Mouse (Mus musculus): Measurements from ENCODE around the gene Pate2. TPM values are rescaled to one million over a fixed set of nuclear protein-coding genes. Genes with fewer than 3 reads are reported as not detected.
"Not testable (repeated sequence)": the region's sequence is repeated elsewhere in the genome, so short reads cannot be mapped to it uniquely, and the experiment has no call there.

The Pate2 gene
- total RNA-seq, 1 experiment from 2014 or later = not detected

DNA sequence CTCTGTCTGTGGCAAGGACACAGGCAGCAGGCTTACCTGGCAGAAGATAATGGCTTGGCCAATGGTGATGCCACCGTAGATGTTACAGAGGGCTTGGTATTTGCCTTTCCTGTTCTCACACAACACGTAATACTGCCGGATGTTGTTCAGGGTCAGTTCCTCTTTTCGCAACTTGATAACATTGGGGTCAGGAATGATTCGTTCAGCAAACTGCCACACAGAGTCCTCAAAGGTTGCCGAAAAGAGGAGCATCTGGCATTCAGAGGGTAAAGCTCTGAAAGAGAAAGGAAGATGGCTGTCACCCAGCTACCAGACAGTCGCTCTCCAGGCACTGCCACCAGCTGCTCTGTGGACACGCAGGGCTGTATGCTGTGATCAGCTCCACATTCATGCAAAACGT is 23.3 kb upstream of the Pate2 start:
- peak; percentile 94 for ATAC-seq (ENCODE audit: extremely low read depth, insufficient number of reproducible peaks, low FRiP score, poor library complexity, severe bottlenecking)

DNA sequence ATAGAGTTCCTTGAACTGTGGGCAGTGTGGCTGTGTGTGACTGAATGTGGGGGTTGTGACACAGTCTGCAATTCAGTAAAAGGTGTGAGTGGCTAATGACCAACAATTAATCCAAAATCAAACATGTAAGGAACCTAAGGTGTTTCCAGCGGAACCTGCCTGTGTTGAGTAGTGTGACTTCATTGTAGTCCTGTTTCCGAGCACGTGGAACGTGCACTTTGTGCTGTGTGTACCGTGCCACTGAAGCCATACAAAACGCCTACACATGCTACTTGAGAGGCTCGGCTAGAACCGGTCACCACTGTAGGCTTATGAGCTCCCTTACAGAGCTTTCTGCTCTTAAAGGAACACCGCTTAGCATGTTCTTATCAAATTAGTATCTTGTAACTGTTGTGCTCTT is 21.6 kb upstream of the Pate2 start:
- no peak for ATAC-seq (ENCODE audit: extremely low read depth, insufficient number of reproducible peaks, low FRiP score, poor library complexity, severe bottlenecking)

DNA sequence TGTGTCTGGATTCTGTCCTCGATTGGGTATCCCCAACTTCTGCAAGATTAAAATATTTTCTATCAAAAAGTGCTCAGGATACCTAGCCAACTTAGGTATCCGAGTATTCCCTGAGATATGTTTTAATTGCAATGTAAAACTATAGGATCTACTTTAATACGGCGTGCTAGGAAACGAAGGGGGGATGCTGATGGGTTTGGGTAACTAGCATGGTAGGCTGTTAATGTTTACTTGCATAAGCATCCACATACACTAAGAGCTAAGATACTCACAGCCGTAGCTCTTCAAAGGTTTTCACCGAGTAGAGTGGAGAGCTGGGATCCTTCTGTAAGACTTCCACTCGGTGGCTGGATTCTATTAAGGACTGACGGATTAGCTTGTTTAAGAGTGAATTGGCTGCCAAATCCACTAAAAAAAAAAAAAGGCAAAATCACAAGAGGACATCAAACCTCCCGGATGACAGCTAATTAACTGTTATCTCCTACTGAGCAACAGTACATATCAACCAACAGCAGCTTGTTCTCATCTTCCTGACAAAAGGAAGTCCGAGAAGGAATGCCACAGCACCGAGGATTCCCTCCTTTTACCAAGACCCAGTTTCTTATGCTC is 13.5 kb upstream of the Pate2 start:
- no peak for ATAC-seq (ENCODE audit: extremely low read depth, insufficient number of reproducible peaks, low FRiP score, poor library complexity, severe bottlenecking)

DNA sequence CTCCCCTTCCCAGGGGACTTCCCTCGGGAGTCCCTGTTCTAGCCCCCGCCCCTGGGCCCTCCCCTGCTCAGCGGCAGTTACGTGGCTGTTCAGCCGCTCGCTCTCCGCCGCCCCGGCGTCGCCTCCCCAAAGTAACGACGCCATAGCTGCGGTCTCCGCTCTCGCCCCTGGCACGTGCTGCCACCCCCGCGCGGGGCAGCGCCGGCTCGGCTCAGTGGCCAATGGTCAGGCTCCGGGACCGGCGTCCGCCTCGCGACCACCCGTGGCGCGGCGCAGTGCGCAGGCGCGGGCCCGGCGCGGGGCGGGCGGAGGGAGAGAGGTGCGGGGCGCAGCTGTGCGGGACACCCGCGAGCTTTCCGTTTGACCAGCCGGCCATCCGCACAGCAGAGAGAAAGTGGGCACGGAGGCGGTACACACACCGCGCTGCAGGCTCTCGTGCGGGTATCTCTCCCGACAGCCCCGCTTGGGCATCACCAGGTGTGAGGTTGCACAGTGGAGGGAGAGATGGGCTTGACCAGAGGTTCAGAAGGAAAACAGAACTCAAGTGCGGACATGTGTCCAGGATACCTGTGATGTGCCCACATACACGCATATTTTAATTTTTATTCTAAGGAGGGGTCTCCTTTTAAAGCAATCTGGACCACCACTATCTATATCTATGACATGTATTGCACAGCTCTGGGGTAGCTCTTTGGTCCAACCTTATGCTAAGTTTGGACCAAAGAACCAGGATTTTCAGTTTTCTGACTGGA is 11.7 kb upstream of the Pate2 start, which contains the start of the genes Ddx25 and Pus3:
Gene Ddx25 (minus strand): TSS at position 272 of the 752 bp plus-strand sequence.
Gene Pus3 (plus strand): TSS at position 339 of the 752 bp plus-strand sequence.
- ATAC-seq (ENCODE audit: extremely low read depth, insufficient number of reproducible peaks, low FRiP score, poor library complexity, severe bottlenecking) = no peak

DNA sequence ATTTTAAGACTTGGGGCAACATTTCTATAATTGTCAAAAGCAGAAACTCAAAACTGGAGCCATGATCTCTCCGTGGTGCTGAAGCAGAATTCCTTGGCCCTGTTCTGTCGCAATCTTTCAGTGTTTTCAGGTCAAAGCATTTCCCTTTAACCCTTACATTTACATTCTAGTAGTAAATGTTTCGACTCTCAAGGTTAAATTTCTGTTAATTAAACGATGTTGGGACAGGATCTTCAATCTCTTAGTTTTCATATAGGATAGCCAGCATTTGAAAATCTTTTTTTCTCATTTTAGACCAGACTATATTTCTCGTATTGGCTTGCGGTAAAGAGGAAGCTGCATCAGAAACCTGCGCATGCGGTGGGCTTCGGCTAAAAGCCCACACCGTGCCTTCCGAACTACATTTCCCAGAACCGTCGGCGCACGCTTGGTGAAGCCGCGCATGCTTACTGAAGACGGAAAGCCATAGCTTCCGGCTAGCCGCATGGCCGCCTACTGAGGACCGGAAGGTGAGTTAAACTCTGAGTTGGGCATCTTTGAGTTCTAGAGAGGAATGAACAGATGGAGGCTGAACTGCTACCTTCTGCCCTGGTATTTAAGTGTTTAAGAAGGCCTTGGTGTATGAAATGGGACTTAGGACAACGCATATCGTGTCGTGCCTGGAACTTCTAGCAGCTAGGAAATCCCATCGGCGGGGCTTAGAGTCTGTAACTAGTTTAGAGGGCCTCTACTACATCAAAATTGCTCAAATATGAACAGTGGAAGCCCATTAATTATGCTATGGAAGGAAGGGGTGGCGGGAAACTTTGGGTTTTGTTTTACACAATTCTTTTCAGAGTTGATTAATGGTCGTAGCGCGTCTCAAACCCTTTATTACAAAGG is 10.8 kb upstream of the Pate2 start:
- ATAC-seq (ENCODE audit: extremely low read depth, insufficient number of reproducible peaks, low FRiP score, poor library complexity, severe bottlenecking) = peak; percentile 96

DNA sequence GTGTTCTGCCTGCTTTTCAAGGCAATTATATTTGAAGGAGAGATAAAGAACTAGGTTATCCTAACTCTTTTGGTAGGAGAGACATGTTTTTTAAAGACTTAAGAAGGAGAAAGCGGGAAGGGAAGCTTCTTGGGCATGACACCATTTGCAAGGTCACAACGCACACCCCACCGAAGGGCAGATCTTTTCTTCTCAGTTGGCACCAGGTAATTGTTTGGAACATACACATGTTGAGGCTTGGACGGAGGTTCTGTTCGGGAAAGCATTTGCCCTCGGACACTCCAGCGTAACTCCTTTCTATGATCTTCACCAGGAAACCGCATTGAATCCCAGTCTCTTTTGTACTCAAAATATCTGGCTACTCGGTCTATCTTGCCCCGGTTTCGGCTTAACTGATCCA is 9.0 kb upstream of the Pate2 start:
- ATAC-seq (ENCODE audit: extremely low read depth, insufficient number of reproducible peaks, low FRiP score, poor library complexity, severe bottlenecking) = no peak

DNA sequence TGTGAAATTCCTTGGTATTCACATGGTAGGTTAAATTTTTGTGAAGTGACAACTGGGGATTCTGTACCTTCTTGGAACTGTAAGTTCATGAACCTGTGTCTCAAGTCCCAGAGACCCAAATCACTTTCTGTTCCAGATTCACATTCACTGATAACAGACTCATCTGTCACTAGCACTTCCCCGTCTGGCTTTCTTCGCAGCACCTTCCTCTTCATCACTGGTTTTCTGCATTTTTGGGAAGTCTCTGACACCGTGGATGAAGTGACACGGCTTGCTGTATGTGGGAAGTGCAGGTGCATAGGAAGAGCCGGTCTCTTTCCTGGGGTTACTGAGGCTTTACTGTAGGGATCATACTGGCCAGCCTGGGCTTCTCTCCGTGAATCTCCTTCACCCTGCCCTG is 8.5 kb upstream of the Pate2 start:
- no peak for ATAC-seq (ENCODE audit: extremely low read depth, insufficient number of reproducible peaks, low FRiP score, poor library complexity, severe bottlenecking)

DNA sequence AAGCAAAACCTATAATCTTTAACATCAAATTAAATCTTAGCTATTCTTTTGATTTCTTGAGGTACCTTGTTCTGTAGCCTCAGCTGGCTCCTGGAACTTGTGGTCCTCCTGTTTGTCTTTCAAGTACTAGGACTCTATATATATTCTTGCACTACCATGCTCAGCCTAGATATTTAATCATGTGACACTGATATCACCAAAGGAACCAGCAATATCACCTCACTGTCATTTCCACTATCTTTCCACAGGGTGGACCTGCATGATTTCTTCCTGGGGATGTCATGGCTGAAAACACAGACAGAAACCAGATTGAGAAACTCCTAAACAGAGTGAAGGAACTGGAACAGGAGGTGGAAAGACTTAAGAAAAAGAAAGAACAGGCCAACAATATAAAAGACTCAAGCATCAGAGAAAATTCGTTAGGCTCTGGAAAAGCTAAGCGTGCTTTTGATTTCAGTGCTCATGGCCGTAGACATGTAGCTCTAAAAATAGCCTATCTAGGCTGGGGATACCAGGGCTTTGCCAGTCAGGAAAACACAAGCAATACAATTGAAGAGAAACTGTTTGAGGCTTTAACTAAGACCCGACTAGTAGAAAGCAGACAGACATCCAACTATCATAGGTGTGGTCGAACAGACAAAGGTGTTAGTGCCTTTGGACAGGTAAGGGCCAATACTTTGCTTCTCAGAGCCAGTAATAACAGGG is 5.4 kb upstream of the Pate2 start:
- ATAC-seq (ENCODE audit: extremely low read depth, insufficient number of reproducible peaks, low FRiP score, poor library complexity, severe bottlenecking) = no peak

DNA sequence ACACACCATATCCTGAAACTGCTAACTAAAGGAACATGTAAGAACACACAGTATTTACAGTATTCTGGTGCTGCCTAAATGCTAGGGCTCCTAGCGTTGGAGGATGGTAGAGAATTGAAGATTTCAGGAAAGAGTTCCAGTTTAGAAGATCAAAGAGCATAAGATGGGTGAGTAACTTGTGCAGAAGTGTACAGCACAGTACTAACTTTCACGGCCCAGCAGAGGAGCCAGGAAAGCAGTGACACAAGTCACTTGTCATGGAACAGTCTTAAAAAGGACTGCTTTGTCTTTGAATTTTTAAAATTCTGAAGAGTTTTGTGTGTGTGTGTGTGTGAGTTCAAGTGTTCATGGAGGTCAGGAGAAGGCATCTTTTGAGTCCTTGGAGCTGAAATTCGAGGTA is 2.1 kb upstream of the Pate2 start:
- no peak for ATAC-seq (ENCODE audit: extremely low read depth, insufficient number of reproducible peaks, low FRiP score, poor library complexity, severe bottlenecking)

DNA sequence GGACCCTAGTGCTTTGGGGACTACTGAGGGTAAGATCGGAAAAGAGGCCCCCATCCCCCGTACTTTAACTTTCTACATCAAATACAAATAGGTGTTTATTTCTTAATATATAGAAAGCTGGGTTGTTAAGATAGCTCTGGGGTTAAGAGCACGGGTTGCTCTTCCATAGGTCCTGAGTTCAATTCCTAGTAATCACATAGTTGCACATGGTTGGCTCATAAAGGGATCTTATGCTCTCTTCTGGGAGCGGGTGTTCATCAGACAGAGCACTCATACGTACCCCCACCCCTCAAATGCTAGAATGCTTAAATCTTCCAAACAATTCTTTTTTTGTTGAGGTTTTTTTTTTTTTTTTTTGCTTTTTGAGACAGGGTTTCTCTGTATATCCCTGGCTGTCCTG is 579 bp downstream of the Pate2 start:
- ATAC-seq (ENCODE audit: extremely low read depth, insufficient number of reproducible peaks, low FRiP score, poor library complexity, severe bottlenecking) = no peak

DNA sequence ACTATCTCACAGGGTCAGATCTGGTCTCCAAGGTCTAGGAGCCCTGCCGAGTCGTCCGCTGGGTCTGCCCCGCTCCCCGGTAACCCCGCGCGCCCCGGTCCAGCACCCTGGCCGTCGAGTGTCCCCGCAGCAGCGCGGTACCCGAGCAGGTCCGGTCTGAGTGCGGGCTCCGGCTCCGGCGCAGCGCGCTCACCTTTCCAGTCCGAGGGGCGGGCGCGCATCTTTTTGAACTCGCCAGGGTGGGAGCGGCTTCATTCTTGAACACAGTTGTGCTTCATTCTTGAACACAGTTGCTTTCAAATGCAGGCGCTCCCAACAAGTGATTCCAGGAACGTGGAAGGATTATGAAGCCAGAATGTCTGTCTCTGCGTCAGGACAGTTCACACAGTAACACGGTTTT is 4.3 kb downstream of the Pate2 start:
- ATAC-seq (ENCODE audit: extremely low read depth, insufficient number of reproducible peaks, low FRiP score, poor library complexity, severe bottlenecking) = no peak

DNA sequence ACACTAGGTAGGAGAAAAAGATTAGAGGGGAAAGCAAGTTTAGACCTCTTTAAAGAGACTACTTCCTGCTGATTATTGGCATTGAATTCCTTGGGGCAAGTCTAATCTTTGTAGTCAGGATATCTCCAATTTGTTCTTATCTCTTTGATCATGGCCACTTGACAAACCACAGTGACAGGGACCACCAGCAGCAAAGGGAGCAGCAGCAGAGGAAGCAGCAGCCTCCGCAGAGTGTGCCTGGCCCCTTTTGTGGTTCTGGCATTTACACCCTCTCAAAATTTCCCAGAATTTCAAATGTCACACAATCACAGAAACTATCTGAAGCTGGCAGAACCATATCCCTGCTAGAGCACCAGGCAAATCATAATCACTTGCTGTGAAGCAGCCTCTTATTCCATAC is 17.6 kb downstream of the Pate2 start:
- ATAC-seq (ENCODE audit: extremely low read depth, insufficient number of reproducible peaks, low FRiP score, poor library complexity, severe bottlenecking) = no peak

DNA sequence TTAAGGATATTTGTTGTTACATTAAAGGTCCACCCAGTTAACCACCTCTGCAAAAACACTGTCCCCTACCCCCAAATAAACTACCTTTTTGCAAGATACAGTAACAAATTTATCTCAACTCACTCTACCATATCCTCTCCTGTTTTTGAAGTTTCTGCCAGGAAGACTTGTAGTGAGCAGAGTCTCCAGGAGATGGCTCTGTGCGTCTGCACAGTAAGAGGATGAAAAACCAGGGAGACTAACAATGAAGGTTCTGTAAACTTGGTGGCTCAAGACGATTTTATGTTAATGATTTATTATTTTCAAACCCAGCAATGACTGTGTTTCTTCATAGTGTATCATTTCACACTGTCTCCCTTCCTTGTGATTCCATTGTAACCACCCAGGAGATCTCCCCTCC is 22.8 kb downstream of the Pate2 start:
- ATAC-seq (ENCODE audit: extremely low read depth, insufficient number of reproducible peaks, low FRiP score, poor library complexity, severe bottlenecking) = no peak

DNA sequence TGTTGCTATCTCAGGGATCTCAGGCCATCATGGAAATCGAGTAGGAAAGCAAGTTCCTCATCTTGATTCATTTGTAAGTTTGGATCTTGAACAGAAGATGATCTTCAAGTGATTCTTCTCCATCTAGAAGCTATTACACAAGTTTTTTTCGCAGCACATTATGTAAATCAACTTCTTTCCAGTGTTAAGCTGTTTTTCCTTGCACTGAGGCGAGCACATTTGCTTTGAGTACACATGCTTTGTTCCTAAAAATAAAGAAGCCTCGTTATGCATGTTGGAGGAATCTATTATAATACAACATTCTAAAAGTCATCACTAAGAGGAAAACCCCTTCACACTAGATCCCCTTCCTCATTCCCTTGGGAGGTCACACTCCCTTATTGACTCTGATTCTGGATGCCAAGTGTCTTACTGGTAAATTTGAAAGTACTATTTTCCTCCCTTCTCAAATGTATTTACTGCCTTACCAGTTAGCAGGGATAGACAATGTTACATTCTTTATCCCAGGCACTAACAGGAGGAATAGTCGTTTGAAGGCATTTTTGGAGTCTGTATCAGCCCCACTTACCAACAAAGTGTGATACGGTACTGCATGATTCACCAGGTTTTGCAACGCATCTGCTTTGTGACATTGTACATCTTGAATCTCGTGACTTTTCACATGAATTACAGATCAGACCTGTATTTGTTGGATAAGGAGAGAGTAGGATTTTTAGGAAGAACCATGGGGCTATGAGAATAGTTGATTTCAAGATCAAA is 37.7 kb downstream of the Pate2 start:
- no peak for ATAC-seq (ENCODE audit: extremely low read depth, insufficient number of reproducible peaks, low FRiP score, poor library complexity, severe bottlenecking)

DNA sequence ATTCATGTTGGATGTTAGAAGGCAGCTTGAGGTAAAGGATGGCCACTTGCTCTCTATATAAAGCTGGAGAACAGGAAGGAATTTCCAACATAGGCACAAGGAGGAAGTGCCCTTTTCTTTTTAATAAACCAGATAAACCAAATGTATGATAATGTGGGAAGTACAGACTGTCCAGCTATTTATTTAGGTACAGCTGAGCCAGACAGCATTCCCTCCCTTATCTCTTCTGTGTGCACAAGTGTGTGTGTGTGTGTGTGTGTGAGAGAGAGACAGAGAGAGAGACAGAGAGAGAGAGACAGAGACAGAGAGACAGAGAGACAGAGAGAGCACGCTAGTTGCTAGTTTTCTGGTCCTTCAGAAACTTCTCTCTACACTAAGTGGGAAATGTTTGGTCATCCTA is 41.8 kb downstream of the Pate2 start, which contains the start of gene Pate4:
Gene Pate4 (minus strand): TSS at position 101 of the 400 bp plus-strand sequence.
- ATAC-seq (ENCODE audit: extremely low read depth, insufficient number of reproducible peaks, low FRiP score, poor library complexity, severe bottlenecking) = no peak

DNA sequence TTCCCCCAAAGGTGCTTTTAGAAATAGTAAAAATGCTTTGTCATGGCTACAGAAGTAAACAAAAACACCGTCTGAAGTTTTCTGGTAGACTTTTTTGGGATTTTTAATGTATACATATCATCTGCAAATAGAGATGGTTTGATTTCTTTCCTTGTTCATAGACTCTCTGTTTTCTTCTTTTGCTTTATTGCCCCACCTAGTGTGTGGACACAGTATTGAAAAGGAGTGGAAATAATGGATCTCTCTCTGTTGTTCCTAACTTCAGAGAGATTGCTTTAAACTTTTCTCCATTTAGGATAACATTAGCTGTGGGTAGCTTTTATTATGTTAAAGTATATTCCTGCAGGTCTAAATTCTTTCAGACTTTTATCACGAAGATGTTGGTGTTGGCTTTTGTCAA is 43.9 kb downstream of the Pate2 start:
- ATAC-seq (ENCODE audit: extremely low read depth, insufficient number of reproducible peaks, low FRiP score, poor library complexity, severe bottlenecking) = no peak

DNA sequence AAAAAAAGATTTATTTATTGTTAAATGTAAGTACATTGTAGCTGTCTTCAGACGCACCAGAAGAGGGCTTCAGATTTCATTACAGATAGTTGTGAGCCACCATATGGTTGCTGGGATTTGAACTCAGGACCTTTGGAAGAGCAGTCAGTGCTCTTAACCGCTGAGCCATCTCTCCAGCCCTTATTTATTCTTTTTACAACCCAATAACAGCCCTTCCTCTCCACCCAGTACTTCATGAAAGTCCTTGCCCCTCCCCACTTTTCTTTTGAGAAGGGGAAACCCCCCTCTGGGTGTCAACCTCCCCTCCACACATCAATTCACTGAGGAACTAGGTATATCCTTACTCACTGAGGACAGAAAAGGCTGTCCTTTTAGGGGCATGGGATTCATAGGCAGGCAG is 46.7 kb downstream of the Pate2 start:
- not testable (repeated sequence) for ATAC-seq (ENCODE audit: extremely low read depth, insufficient number of reproducible peaks, low FRiP score, poor library complexity, severe bottlenecking)

DNA sequence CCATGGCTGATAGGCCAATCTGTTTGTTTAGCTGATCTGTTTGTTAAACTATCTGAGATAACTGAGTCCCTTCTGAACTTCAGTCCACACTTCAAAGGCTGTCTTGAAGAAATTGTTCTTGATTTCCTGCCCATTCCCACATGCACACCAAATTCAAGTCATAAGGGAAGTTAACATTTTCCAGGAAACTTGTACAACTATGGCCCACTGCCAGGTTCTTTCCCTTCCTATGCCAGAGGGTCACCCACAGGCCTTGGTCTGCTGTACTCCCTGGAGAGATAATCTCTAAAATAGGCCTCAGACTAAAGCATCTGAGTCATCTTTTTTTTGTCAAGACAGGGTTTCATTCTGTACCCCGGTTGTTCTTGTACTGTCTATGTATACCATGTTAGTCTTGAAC is 62.9 kb downstream of the Pate2 start:
- no peak for ATAC-seq (ENCODE audit: extremely low read depth, insufficient number of reproducible peaks, low FRiP score, poor library complexity, severe bottlenecking)

All from neutrophil, adult 5-6 weeks (primary cell).